Mouse (Mus musculus) brain, embryonic 14.5 days (tissue): ENCODE measurements at regions not wholly inside any gene's neighbourhood (a gene's known extent, or its start where the extent isn't known, plus 50 kb on each side); places are given as distances from the start of the nearest gene placed in this dataset.

Experiments
- CTCF ChIP-seq: fragments of 200-500 bp; IDR thresholded peaks from 2 replicates; pipeline ENCODE4 v1.5.1; 2012; ENCODE audit warnings: inconsistent platforms, mild to moderate bottlenecking, moderate library complexity, borderline replicate concordance; ENCODE audit not compliant: insufficient read depth, insufficient read length; ENCODE audit errors: extremely low read depth
- POLR2A ChIP-seq: fragments of 200-500 bp; IDR thresholded peaks from 2 replicates; pipeline ENCODE4 v1.6.1; 2012; ENCODE audit warnings: mild to moderate bottlenecking, inconsistent platforms, borderline replicate concordance; ENCODE audit not compliant: poor library complexity, insufficient read depth, insufficient read length, severe bottlenecking; ENCODE audit errors: extremely low read depth

GRCm38 (mm10) chr3:80160473-80160872 lies 276.1 kb downstream of the Fam198b start:
- no peak for TF ChIP-seq POLR2A
- no peak for TF ChIP-seq CTCF
